Mouse (Mus musculus) MEL (cell line): ENCODE measurements at regions not wholly inside any gene's neighbourhood (a gene's known extent, or its start where the extent isn't known, plus 50 kb on each side); places are given as distances from the start of the nearest gene placed in this dataset.

Experiments
- DNase-seq: peaks from one replicate; pipeline ENCODE4 v3.0.0; 2011; ENCODE audit warnings: low read depth, low spot score
- H3K27ac ChIP-seq: 2 replicates; pipeline ENCODE4 v1.5.1; 2012; ENCODE audit warnings: low read depth, mild to moderate bottlenecking, control low read depth, low read length, moderate library complexity; ENCODE audit not compliant: control insufficient read depth
- H3K27me3 ChIP-seq, 2 experiments: fragments of 150-350 bp in 1 of 2; sonication (generic) in 1 of 2; 2 replicates each; pipeline ENCODE4 v1.6.1; 2012; ENCODE audit warnings: low read length in 2 of 2, mild to moderate bottlenecking in 2 of 2, improper control_type of control experiment in 1 of 2, moderate library complexity in 1 of 2; ENCODE audit not compliant: insufficient read depth in 2 of 2, control insufficient read depth in 1 of 2
- H3K36me3 ChIP-seq, 2 experiments: 2 replicates each; pipeline ENCODE4 v1.6.1; 2012 to 2014; ENCODE audit warnings: low read length in 2 of 2, improper control_type of control experiment in 1 of 2, inconsistent platforms in 1 of 2, mild to moderate bottlenecking in 1 of 2; ENCODE audit not compliant: insufficient read depth in 2 of 2, control insufficient read depth in 1 of 2
- H3K4me1 ChIP-seq, 2 experiments: fragments of 150-350 bp in 1 of 2; sonication (generic) in 1 of 2; 2 replicates each; pipeline ENCODE4 v1.6.1; 2012; ENCODE audit warnings: low read length in 2 of 2, improper control_type of control experiment in 1 of 2, mild to moderate bottlenecking in 1 of 2; ENCODE audit not compliant: insufficient read depth in 2 of 2, control insufficient read depth in 1 of 2
- H3K4me3 ChIP-seq, 2 experiments: fragments of 150-350 bp in 1 of 2; sonication (generic) in 1 of 2; 2 replicates each; pipeline ENCODE4 v1.5.1; 2012; ENCODE audit warnings: low read depth in 2 of 2, low read length in 2 of 2, mild to moderate bottlenecking in 2 of 2, moderate library complexity in 2 of 2, control low read depth in 1 of 2, improper control_type of control experiment in 1 of 2; ENCODE audit not compliant: control insufficient read depth in 1 of 2, insufficient read depth in 1 of 2
- H3K79me2 ChIP-seq: 2 replicates; pipeline ENCODE4 v1.6.1; 2012; ENCODE audit warnings: mild to moderate bottlenecking, low read length, moderate library complexity; ENCODE audit not compliant: control insufficient read depth, poor library complexity, insufficient read depth
- H3K9ac ChIP-seq: 2 replicates; pipeline ENCODE4 v1.6.1; 2012; ENCODE audit warnings: low read depth, mild to moderate bottlenecking, control low read depth, low read length, moderate library complexity; ENCODE audit not compliant: control insufficient read depth, poor library complexity, severe bottlenecking
- H3K9me3 ChIP-seq: fragments of 150-350 bp; sonication (generic); replicated peaks from 2 replicates; pipeline ENCODE4 v1.6.1; 2012; ENCODE audit warnings: mild to moderate bottlenecking, low read length, improper control_type of control experiment, moderate library complexity; ENCODE audit not compliant: insufficient read depth
- CHD2 ChIP-seq: IDR thresholded peaks from 2 replicates; pipeline ENCODE4 v1.6.1; 2011; ENCODE audit warnings: low read length, improper control_type of control experiment
- CTCF ChIP-seq, 3 experiments: IDR thresholded peaks in 2 of 3; conservative IDR thresholded peaks in 1 of 3; 2 replicates each; pipeline ENCODE4 v1.5.1; 2011 to 2012; ENCODE audit warnings: low read length in 3 of 3, low read depth in 2 of 3, mild to moderate bottlenecking in 2 of 3, improper control_type of control experiment in 1 of 3, inconsistent platforms in 1 of 3, mixed read lengths in 1 of 3, moderate library complexity in 1 of 3; ENCODE audit not compliant: control insufficient read depth in 1 of 3, insufficient read depth in 1 of 3, poor library complexity in 1 of 3, severe bottlenecking in 1 of 3
- E2F4 ChIP-seq: IDR thresholded peaks from 2 replicates; pipeline ENCODE4 v1.6.1; 2011; ENCODE audit warnings: low read depth, low read length, improper control_type of control experiment, borderline replicate concordance
- ELF1 ChIP-seq: IDR thresholded peaks from 2 replicates; pipeline ENCODE4 v1.6.1; 2014; ENCODE audit warnings: low read depth, mild to moderate bottlenecking, inconsistent platforms, low read length, improper control_type of control experiment, moderate library complexity
- ETS1 ChIP-seq: IDR thresholded peaks from 2 replicates; pipeline ENCODE4 v1.6.1; 2012; ENCODE audit warnings: low read depth, mild to moderate bottlenecking, inconsistent platforms, low read length, improper control_type of control experiment, moderate library complexity
- GABPA ChIP-seq: IDR thresholded peaks from 2 replicates; pipeline ENCODE4 v1.6.1; 2012; ENCODE audit warnings: low read depth, mild to moderate bottlenecking, inconsistent platforms, low read length, improper control_type of control experiment, moderate library complexity
- JUND ChIP-seq: IDR thresholded peaks from 2 replicates; pipeline ENCODE4 v1.6.1; 2011; ENCODE audit warnings: low read depth, mild to moderate bottlenecking, improper control_type of control experiment, low read length
- MAX ChIP-seq: IDR thresholded peaks from 2 replicates; pipeline ENCODE4 v1.6.1; 2011; ENCODE audit warnings: low read length, improper control_type of control experiment
- MAZ ChIP-seq: IDR thresholded peaks from 2 replicates; pipeline ENCODE4 v1.6.1; 2012; ENCODE audit warnings: low read depth, mild to moderate bottlenecking, inconsistent platforms, low read length, improper control_type of control experiment
- MEF2A ChIP-seq: IDR thresholded peaks from 2 replicates; pipeline ENCODE4 v1.6.1; 2014; ENCODE audit warnings: low read depth, mild to moderate bottlenecking, inconsistent platforms, low read length, improper control_type of control experiment; ENCODE audit not compliant: poor library complexity, insufficient replicate concordance, severe bottlenecking; ENCODE audit errors: extremely low read depth
- MXI1 ChIP-seq: IDR thresholded peaks from 2 replicates; pipeline ENCODE4 v1.6.1; 2011; ENCODE audit warnings: mild to moderate bottlenecking, low read depth, low read length, improper control_type of control experiment
- MYB ChIP-seq: IDR thresholded peaks from 2 replicates; pipeline ENCODE4 v1.6.1; 2011; ENCODE audit warnings: mild to moderate bottlenecking, low read depth, low read length, improper control_type of control experiment
- MYC ChIP-seq: IDR thresholded peaks from 2 replicates; pipeline ENCODE4 v1.6.1; 2011; ENCODE audit warnings: low read depth, mild to moderate bottlenecking, low read length, improper control_type of control experiment, moderate library complexity
- NELFE ChIP-seq: IDR thresholded peaks from 2 replicates; pipeline ENCODE4 v1.6.1; 2011; ENCODE audit warnings: low read depth, low read length, improper control_type of control experiment
- POLR2A ChIP-seq, 2 experiments: IDR thresholded peaks; 2 replicates each; pipeline ENCODE4 v1.6.1; 2011 to 2012; ENCODE audit warnings: low read length in 2 of 2, mild to moderate bottlenecking in 2 of 2, control low read depth in 1 of 2, improper control_type of control experiment in 1 of 2, low read depth in 1 of 2, moderate library complexity in 1 of 2; ENCODE audit not compliant: control insufficient read depth in 1 of 2, insufficient read depth in 1 of 2, poor library complexity in 1 of 2
- POLR2AphosphoS2 ChIP-seq: IDR thresholded peaks from 2 replicates; pipeline ENCODE4 v1.6.1; 2011; ENCODE audit warnings: low read length, improper control_type of control experiment
- POLR2AphosphoS5 ChIP-seq: IDR thresholded peaks from 2 replicates; pipeline ENCODE4 v1.6.1; 2012; ENCODE audit warnings: low read depth, borderline replicate concordance, mild to moderate bottlenecking, inconsistent platforms, low read length, moderate library complexity, mixed read lengths
- RAD21 ChIP-seq: IDR thresholded peaks from 2 replicates; pipeline ENCODE4 v1.6.1; 2011; ENCODE audit warnings: mild to moderate bottlenecking, low read depth, low read length, improper control_type of control experiment
- RCOR1 ChIP-seq: IDR thresholded peaks from 2 replicates; pipeline ENCODE4 v1.6.1; 2012; ENCODE audit warnings: low read depth, mild to moderate bottlenecking, inconsistent platforms, low read length, improper control_type of control experiment
- SIN3A ChIP-seq: IDR thresholded peaks from 2 replicates; pipeline ENCODE4 v1.6.1; 2012; ENCODE audit warnings: low read length, improper control_type of control experiment, inconsistent platforms
- SMC3 ChIP-seq: IDR thresholded peaks from 2 replicates; pipeline ENCODE4 v1.6.1; 2011; ENCODE audit warnings: low read depth, low read length, improper control_type of control experiment
- TBP ChIP-seq: IDR thresholded peaks from 2 replicates; pipeline ENCODE4 v1.8.0; 2011; ENCODE audit warnings: low read depth, low read length, improper control_type of control experiment
- UBTF ChIP-seq: IDR thresholded peaks from 2 replicates; pipeline ENCODE4 v1.6.1; 2012; ENCODE audit warnings: low read depth, mild to moderate bottlenecking, inconsistent platforms, low read length, improper control_type of control experiment, moderate library complexity, borderline replicate concordance; ENCODE audit not compliant: insufficient read depth
- USF1 ChIP-seq: IDR thresholded peaks from 2 replicates; pipeline ENCODE4 v1.6.1; 2014; ENCODE audit warnings: low read depth, mild to moderate bottlenecking, inconsistent platforms, low read length, improper control_type of control experiment, moderate library complexity
- ZC3H11A ChIP-seq: IDR thresholded peaks from 2 replicates; pipeline ENCODE4 v1.6.1; 2012; ENCODE audit warnings: low read depth, mild to moderate bottlenecking, inconsistent platforms, low read length, improper control_type of control experiment
- ZKSCAN1 ChIP-seq: IDR thresholded peaks from 2 replicates; pipeline ENCODE4 v1.6.1; 2012; ENCODE audit warnings: low read depth, mild to moderate bottlenecking, inconsistent platforms, low read length, improper control_type of control experiment, moderate library complexity
- ZMIZ1 ChIP-seq: IDR thresholded peaks from 2 replicates; pipeline ENCODE4 v1.6.1; 2012; ENCODE audit warnings: low read depth, mild to moderate bottlenecking, inconsistent platforms, low read length, improper control_type of control experiment, moderate library complexity

GRCm38 (mm10) chr10:68842023-68842735 is 118.7 kb downstream of the Tmem26 start:
- no peak for DNase-seq
- Histone ChIP-seq H3K9me3 (no peaks in the 10 kb centered on the region), H3K27me3 (no peaks in the 10 kb centered on the region), H3K4me3 (no peak overlapping the region), H3K27ac (no peak overlapping the region), H3K4me1 (no peaks in the 10 kb centered on the region), H3K36me3 (no peaks in the 10 kb centered on the region), H3K79me2 (no peaks in the 10 kb centered on the region), H3K9ac (no peak overlapping the region)
- TF ChIP-seq E2F4 = no peak
- TF ChIP-seq POLR2A (IDR thresholded peaks at IDR 0.05; ENCODE audit: control insufficient read depth in 1 of 2, insufficient read depth in 1 of 2, low read depth in 1 of 2, low read length in 2 of 2, poor library complexity in 1 of 2) = no peak
- TF ChIP-seq MYB = no peak
- no peak for TF ChIP-seq MAX
- no peak for TF ChIP-seq ZC3H11A
- no peak for TF ChIP-seq GABPA
- TF ChIP-seq RAD21 = no peak
- no peak for TF ChIP-seq CTCF (IDR thresholded peaks at IDR 0.05 in 2 of 3, conservative IDR thresholded peaks at IDR 0.05 in 1 of 3; ENCODE audit: control insufficient read depth in 1 of 3, insufficient read depth in 1 of 3, low read depth in 2 of 3, low read length in 3 of 3, poor library complexity in 1 of 3, severe bottlenecking in 1 of 3)
- TF ChIP-seq JUND = no peak
- no peak for TF ChIP-seq ELF1
- no peak for TF ChIP-seq NELFE
- TF ChIP-seq MYC = no peak
- TF ChIP-seq ZMIZ1 = no peak
- no peak for TF ChIP-seq TBP

- H3K27me3 ChIP-seq = no peaks in the 10 kb centered on the region
- no peaks in the 10 kb centered on the region for H3K36me3 ChIP-seq
- DNase-seq = no peak
- H3K4me1 ChIP-seq = no peaks in the 10 kb centered on the region
- H3K79me2 ChIP-seq = no peaks in the 10 kb centered on the region
- H3K9me3 ChIP-seq = no peaks in the 10 kb centered on the region
- H3K27ac ChIP-seq = no peak overlapping the region
- TF ChIP-seq RCOR1 (no peak), SIN3A (no peak), POLR2AphosphoS5 (no peak), MXI1 (no peak), USF1 (no peak), CTCF (IDR thresholded peaks at IDR 0.05 in 2 of 3, conservative IDR thresholded peaks at IDR 0.05 in 1 of 3; ENCODE audit: control insufficient read depth in 1 of 3, insufficient read depth in 1 of 3, low read depth in 2 of 3, low read length in 3 of 3, poor library complexity in 1 of 3, severe bottlenecking in 1 of 3) (no peak), UBTF (no peak), MAZ (no peak), ZKSCAN1 (no peak), NELFE (no peak), MEF2A (no peak), SMC3 (no peak), ETS1 (no peak), MYB (no peak), RAD21 (no peak), MYC (no peak), POLR2AphosphoS2 (no peak), CHD2 (no peak)
- no peak overlapping the region for H3K9ac ChIP-seq
- H3K4me3 ChIP-seq = no peak overlapping the region
Measured at GRCm38 (mm10) chr10:68844066-68844465, 120.6 kb downstream of the Tmem26 start.
